Mouse (Mus musculus) retina, embryonic 14.5 days (tissue): ENCODE results near the gene Smok2b.
"Not testable (repeated sequence)": the region's sequence is repeated elsewhere in the genome, so short reads cannot be mapped to it uniquely, and the experiment has no call there.

ENCODE experiments used
- DNase-seq: peaks from one replicate; pipeline ENCODE4 v3.0.0-alpha.2; 2015; ENCODE audit warnings: low spot score

Gene Smok2b

GRCm38 (mm10) chr17:13240807-13241727 is 11.0 kb downstream of the Smok2b start:
- not testable (repeated sequence) for DNase-seq

DNA sequence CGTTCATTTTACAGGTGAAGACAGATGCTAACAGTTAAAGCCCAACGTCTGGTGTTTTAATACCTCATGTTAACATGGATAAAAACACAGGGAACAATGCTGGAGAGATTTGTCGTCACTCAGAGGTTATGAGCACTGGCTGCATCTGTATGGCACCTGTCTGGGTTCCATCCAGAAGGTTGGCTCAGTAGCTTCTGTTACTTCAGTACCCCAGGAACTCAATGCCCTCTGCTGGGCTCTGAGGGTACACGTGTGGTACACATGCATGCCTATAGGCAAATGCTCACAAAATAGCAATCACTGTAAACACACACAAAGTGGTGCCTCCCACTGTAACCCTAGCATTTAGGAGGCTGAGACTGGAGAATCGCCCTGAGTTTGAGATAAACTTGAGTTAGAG is 24.7 kb downstream of the Smok2b start:
- DNase-seq = not testable (repeated sequence)
